Mouse (Mus musculus): ENCODE data around the gene Lhb.

DNA sequence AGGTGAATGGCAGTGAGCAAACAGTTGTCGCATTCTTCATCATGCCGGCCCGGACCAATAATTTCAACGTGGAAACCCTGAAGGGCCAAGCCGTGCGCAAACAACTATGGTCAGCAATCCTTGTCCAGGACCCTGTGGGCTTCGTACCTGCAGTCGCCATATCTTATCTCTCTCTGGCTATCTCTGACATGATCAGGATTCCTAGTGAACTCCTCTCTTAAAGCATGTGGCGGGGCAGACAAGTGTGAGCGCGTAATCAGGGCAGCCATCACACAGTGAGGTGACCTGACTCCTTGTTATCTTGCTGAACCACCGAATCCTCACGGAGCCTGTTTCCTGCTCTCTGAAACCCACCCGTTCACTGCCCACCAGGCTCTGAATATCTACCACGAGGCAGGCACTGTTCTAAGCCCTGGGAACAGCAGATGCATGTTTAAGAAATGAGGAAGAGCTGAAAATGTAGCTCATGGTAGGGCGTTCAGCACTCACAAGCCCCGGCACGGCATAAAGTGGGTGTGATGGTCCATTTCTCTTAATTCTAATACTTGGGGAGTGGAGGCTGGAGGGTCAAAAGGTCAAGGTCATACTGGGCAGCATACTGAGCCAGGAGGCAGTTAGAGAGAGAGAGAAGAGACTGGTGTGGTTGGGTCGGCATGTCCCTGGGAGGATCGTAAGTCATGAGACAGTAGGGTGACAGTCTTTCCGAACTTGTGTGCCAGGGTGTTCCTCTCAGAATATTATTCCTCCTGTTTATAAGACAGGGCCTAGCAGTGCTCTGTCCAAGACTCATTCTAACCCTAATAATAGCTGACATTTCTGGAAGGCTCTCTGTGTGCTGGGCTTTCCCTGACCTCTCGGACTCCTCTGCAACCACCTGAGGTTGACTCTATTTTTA lies 23.2 kb downstream of the Lhb start:
- TF ChIP-seq CTCF (IDR thresholded peaks at IDR 0.05) (no peak), EP300 (IDR thresholded peaks at IDR 0.05; ENCODE audit: insufficient read depth, low read depth, low read length) (peak; percentile 64; the same call in 1 of the 2 replicates)
